Mouse (Mus musculus): ENCODE data around the gene Fam129c. TPM values are rescaled to one million over a fixed set of nuclear protein-coding genes. Genes with fewer than 3 reads are reported as not detected.

Fam129c gene
- polyA plus RNA-seq, 1 experiment from 2014 or later: 6.6 TPM

DNA sequence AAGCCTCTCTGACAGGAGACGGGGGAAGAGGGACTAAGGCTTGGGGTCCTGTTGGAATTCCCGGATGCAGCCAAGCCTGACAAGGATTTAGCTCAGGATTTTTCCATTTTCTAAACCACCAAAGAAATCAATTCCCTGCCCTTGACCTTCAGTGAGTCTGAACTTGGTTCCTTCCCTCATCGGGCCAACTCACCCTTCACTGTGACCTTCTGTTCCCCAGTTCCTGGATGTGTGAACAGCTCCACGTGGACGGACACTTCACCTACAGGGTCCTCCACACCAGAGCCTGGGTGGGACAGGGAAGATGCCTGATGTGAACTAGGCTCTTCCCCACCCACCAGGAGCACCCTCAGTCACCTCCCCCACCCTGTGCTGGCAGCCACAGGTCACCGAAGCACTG, 33.3 kb downstream of the Fam129c start:
- no peak overlapping the region for H3K9ac ChIP-seq (replicated peaks)
- peaks cover 63% of the 10 kb centered on the region for H3K27me3 ChIP-seq
- peaks cover 14% of the 10 kb centered on the region for H3K9me3 ChIP-seq
- WGBS: 87% methylated on average over 6 of the region's 6 CpGs
- no peak overlapping the region for H3K4me2 ChIP-seq
- H3K36me3 ChIP-seq: peaks cover 7% of the 10 kb centered on the region; the same call in 1 of the 2 replicates
- H3K4me1 ChIP-seq (replicated peaks): peaks cover 24% of the 10 kb centered on the region
- H3K4me3 ChIP-seq (replicated peaks): no peak overlapping the region
- no peak overlapping the region for H3K27ac ChIP-seq
- no peak for ATAC-seq (ENCODE audit: insufficient number of reproducible peaks, insufficient read depth, low FRiP score, low TSS enrichment, low read depth)

DNA sequence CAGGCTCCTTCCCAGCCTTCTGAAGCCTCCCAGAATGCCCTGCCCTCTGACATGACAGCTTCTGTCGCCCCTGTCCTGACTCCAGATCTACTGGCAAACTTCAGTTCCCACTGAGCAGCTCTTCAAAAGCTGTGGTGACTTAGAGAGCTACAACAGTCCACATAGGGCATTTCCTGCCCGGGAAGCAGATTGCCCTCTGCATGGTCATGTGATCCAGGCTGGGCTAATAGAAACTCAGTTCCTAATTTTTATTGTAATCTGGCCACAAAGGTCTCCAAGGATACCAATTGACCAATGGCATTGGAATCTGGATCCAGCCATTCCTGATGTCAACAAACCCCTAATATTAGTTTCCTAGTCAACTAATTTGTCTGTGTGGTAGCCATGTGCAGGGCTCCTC, 34.4 kb downstream of the Fam129c start:
- Histone ChIP-seq H3K4me3 (replicated peaks) (no peak overlapping the region), H3K27me3 (peaks cover 75% of the 10 kb centered on the region), H3K9ac (replicated peaks) (no peak overlapping the region), H3K36me3 (no peaks in the 10 kb centered on the region), H3K9me3 (peaks cover 14% of the 10 kb centered on the region), H3K4me1 (replicated peaks) (peaks cover 24% of the 10 kb centered on the region), H3K4me2 (no peak overlapping the region), H3K27ac (no peak overlapping the region)
- no peak for ATAC-seq (ENCODE audit: insufficient number of reproducible peaks, insufficient read depth, low FRiP score, low TSS enrichment, low read depth)
- 63% methylated on average over 2 of the region's 2 CpGs for whole genome bisulfite sequencing

DNA sequence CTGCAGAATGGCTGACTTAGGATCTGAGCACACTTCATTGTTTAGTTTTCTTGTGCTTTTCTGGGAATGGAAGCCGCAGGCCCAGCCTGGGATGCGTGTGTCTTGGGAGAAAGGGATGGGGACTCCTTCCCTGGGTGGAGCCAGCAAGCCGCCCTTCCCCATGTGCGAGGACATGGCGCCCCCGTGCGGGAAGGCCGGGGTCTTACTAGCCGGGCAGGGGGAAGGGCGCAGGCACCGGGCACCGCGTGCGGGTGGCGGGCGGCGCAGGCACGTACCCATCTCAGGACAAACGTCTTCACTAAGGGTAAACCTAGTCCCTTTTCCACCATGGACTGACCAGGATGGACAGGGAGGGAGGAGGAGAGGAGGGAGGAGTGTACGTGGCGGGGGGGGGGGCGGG, 35.7 kb downstream of the Fam129c start:
- H3K27me3 ChIP-seq: peaks cover 85% of the 10 kb centered on the region
- WGBS: 18% methylated on average over 19 of the region's 22 CpGs

DNA sequence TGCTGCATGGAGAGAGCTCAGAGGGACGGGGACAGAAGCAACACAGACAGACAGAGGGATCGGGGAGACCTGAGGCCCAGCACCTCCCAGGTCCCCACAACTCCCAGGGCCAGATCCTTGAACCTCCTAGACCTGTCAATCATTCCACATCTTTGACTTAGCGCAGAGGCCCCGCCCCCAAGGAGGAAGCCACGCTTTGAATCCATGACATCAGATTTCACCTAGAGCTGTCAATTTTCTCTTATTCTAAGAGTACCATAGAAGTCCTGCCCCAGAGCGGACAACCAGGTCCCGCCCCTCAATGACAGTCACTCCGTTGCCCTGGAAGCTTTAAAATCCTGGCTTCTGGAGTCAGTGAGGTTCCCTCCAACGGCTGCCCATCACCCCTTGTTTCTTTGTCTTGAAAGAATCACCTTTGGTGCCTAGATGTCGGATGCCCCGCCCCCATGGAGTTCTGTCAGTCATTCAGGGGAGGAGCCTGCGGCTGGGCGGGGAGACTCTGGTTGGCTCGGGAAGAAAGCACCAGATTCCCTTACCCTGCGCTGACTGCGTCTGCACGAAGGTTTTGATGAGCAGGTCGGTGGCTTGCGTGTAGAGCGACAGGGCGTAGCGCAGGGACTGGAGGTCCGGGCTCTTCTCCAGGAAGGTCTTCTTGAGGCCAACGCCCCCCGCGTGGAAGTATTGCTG, 36.7 kb downstream of the Fam129c start:
- H3K9me3 ChIP-seq: peaks cover 14% of the 10 kb centered on the region
- no peaks in the 10 kb centered on the region for H3K36me3 ChIP-seq
- ATAC-seq (ENCODE audit: insufficient number of reproducible peaks, insufficient read depth, low FRiP score, low TSS enrichment, low read depth): 0 out of 2 replicates have a peak, but pooled peaks have one; percentile 13
- peaks cover 92% of the 10 kb centered on the region for H3K27me3 ChIP-seq
- H3K4me2 ChIP-seq: peak overlapping the region; percentile 52
- H3K9ac ChIP-seq (replicated peaks): 0 out of 2 replicates have a peak overlapping the region, but pooled peaks have one; percentile 27
- 4% methylated on average over 26 of the region's 26 CpGs for WGBS
- peaks cover 15% of the 10 kb centered on the region for H3K4me1 ChIP-seq (replicated peaks)
- no peak overlapping the region for H3K27ac ChIP-seq
- H3K4me3 ChIP-seq (replicated peaks): peak overlapping the region; percentile 18

More for the DNA sequence above, 35.7 kb downstream of the Fam129c start:
- H3K4me3 ChIP-seq (replicated peaks): no peak overlapping the region
- no peak overlapping the region for H3K9ac ChIP-seq (replicated peaks)
- H3K27ac ChIP-seq: no peak overlapping the region
- H3K36me3 ChIP-seq: no peaks in the 10 kb centered on the region
- no peak for ATAC-seq (ENCODE audit: insufficient number of reproducible peaks, insufficient read depth, low FRiP score, low TSS enrichment, low read depth)
- H3K4me1 ChIP-seq (replicated peaks): peaks cover 24% of the 10 kb centered on the region
- peak overlapping the region; percentile 52; the same call in 1 of the 2 replicates for H3K4me2 ChIP-seq
- H3K9me3 ChIP-seq: peaks cover 14% of the 10 kb centered on the region

DNA sequence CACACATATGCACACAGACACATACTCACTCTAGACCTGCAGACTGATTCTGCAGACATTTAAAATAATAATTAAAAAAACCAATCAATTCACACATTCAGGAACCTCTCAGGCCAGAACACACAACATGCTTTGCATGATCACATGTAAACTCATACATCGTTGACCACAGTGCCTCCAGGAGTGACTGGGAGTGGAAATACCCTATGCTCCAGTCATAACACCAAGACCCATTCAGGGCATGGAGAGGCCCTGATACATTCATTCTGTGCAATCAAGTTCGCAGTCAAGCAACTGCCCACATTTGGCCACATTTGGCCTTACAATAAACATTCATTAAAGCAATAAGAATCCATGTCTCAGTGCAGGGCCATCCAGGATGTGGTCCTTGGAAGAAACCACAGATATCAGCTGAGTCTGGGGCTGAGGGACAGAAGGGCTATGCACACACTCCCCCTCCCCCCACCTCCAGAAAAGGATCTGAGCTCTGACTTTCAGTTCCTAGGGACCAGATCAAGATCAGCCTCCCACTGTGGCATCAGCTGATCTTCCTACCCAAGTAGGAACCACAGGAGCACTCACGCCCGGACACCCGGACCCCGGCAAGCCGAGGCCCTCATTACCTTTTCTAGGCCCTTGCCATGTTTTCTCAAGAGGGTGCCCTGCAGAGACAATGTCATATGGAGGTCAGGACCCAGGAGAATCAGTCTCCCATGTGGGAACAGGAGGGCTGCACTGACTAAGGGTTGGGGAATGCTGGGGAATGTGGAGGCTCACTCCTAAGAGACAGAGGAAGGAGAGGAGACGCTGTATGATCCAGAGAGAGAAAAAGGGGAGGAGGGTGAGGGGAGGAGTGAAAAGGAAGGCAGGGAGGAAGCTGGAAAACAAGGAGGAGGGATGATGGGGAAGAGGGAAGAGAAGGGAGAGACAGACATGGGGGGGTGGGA, 40.0 kb downstream of the Fam129c start:
- H3K4me1 ChIP-seq (replicated peaks): peaks cover 5% of the 10 kb centered on the region; the same call in 1 of the 2 replicates
- no peak overlapping the region for H3K27ac ChIP-seq
- H3K36me3 ChIP-seq: no peaks in the 10 kb centered on the region
- H3K4me2 ChIP-seq: no peak overlapping the region
- whole genome bisulfite sequencing: 71% methylated on average over 8 of the region's 8 CpGs
- no peak for ATAC-seq (ENCODE audit: insufficient number of reproducible peaks, insufficient read depth, low FRiP score, low TSS enrichment, low read depth)
- H3K9me3 ChIP-seq: peaks cover 13% of the 10 kb centered on the region
- peaks cover 67% of the 10 kb centered on the region for H3K27me3 ChIP-seq
- H3K9ac ChIP-seq (replicated peaks): no peak overlapping the region
- H3K4me3 ChIP-seq (replicated peaks): no peak overlapping the region

DNA sequence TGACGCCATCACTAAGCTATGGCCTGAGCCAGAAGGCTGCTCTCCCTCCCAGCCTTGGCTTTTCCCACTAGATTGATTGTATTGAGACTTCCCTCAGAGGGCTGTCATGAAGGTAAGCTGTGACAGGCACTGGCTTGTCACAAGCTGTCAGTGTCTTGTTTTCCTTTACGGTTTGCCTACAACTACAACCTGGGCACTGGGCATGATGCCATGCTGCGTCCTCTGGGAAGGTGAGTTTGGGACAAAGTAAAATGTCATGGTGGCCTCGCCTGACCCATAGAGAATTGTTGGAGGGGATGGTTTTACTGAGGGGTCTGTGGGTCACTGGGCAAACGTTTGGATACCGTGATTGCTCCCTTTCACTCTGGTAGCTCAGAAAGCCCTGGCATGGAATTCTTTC, 40.9 kb downstream of the Fam129c start:
- ATAC-seq (ENCODE audit: insufficient number of reproducible peaks, insufficient read depth, low FRiP score, low TSS enrichment, low read depth): no peak
- peaks cover 4% of the 10 kb centered on the region for H3K9me3 ChIP-seq
- no peak overlapping the region for H3K4me3 ChIP-seq (replicated peaks)
- no peak overlapping the region for H3K4me2 ChIP-seq
- H3K9ac ChIP-seq (replicated peaks): no peak overlapping the region
- WGBS: 76% methylated on average over 6 of the region's 6 CpGs
- H3K4me1 ChIP-seq (replicated peaks): peaks cover 5% of the 10 kb centered on the region; the same call in 1 of the 2 replicates
- H3K36me3 ChIP-seq: no peaks in the 10 kb centered on the region
- no peak overlapping the region for H3K27ac ChIP-seq
- H3K27me3 ChIP-seq: peaks cover 60% of the 10 kb centered on the region

DNA sequence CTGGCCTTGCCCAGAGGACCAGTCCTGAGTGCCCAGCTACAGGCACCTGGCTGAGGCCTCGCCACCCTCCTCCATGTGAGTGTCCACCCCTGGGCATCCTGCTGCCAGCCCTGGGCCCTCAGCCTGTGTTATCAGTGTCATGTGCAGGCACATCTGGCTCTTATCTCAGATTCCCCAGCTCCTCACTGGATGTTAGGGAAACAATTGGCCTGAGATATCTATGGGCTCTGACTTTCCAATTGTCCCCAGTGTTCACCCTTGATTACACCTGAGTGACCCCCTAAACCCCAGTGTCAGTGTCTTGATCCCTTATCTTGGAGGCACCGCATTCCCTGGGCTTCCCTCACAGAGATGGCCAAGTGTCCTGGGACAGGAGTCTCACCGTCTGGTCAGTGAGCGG, 41.9 kb downstream of the Fam129c start:
- Histone ChIP-seq H3K9me3 (no peaks in the 10 kb centered on the region), H3K4me1 (replicated peaks) (peaks cover 3% of the 10 kb centered on the region; the same call in 1 of the 2 replicates), H3K4me3 (replicated peaks) (no peak overlapping the region), H3K4me2 (no peak overlapping the region), H3K36me3 (no peaks in the 10 kb centered on the region), H3K27me3 (peaks cover 50% of the 10 kb centered on the region), H3K9ac (replicated peaks) (no peak overlapping the region), H3K27ac (no peak overlapping the region)
- ATAC-seq (ENCODE audit: insufficient number of reproducible peaks, insufficient read depth, low FRiP score, low TSS enrichment, low read depth): no peak
- WGBS: 84% methylated on average over 4 of the region's 4 CpGs

DNA sequence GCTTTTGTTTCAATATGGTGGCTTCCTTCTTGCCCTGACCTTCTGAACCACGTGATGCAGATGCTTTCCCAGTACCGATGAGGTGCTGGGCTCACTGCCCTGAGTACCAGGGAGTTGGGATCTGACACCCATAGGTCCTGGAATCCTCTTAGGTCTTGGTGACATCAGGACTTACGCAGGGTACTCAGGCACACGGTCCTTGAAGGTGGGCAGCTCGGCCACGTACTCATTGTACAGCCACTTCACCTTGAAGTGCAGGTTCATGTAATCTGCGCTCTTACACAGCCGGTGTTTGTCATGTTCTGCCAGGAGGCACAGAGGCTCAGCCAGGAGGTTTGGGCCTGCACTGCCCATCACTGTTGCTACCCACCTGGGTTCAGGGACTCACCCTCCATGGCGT, 48.1 kb downstream of the Fam129c start:
- Histone ChIP-seq H3K9ac (replicated peaks) (no peak overlapping the region), H3K27me3 (0 out of 2 replicates have a peak, but pooled peaks cover 12% of the 10 kb centered on the region), H3K27ac (no peak overlapping the region), H3K36me3 (no peaks in the 10 kb centered on the region), H3K4me1 (replicated peaks) (no peaks in the 10 kb centered on the region), H3K9me3 (no peaks in the 10 kb centered on the region), H3K4me3 (replicated peaks) (no peak overlapping the region), H3K4me2 (no peak overlapping the region)
- WGBS: 80% methylated on average over 9 of the region's 9 CpGs
- ATAC-seq (ENCODE audit: insufficient number of reproducible peaks, insufficient read depth, low FRiP score, low TSS enrichment, low read depth): no peak

DNA sequence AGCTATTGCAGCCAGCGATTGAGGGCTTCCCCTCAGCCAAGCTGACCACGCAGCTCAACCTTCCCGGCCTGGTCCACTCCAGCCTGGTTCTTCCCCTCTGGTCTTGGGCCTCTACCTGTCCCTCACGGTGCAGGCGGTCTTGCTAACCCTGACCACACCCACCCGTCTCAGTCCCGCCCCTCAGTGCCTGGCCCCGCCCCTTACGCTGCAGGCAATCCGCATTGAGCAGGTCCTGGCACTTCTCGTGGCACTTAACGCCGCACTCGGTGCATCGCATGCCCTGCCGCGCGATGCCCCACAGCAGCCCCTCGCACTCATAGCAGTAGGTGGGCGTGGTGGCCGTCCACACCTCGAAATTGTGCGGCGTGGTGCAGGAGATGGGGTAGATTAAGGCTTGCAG, 57.2 kb downstream of the Fam129c start:
- Histone ChIP-seq H3K27me3 (peaks cover 86% of the 10 kb centered on the region), H3K4me3 (replicated peaks) (peak overlapping the region; percentile 27; the same call in 1 of the 2 replicates), H3K4me2 (peak overlapping the region; percentile 44), H3K36me3 (no peaks in the 10 kb centered on the region), H3K9me3 (no peaks in the 10 kb centered on the region), H3K4me1 (replicated peaks) (peaks cover 4% of the 10 kb centered on the region), H3K9ac (replicated peaks) (0 out of 2 replicates have a peak overlapping the region, but pooled peaks have one; percentile 23), H3K27ac (no peak overlapping the region)
- no peak for ATAC-seq (ENCODE audit: insufficient number of reproducible peaks, insufficient read depth, low FRiP score, low TSS enrichment, low read depth)
- 1% methylated on average over 24 of the region's 24 CpGs for WGBS

Data from limb, embryonic 12.5 days (tissue).